Mouse (Mus musculus): ENCODE data around the gene Fam172a.

DNA sequence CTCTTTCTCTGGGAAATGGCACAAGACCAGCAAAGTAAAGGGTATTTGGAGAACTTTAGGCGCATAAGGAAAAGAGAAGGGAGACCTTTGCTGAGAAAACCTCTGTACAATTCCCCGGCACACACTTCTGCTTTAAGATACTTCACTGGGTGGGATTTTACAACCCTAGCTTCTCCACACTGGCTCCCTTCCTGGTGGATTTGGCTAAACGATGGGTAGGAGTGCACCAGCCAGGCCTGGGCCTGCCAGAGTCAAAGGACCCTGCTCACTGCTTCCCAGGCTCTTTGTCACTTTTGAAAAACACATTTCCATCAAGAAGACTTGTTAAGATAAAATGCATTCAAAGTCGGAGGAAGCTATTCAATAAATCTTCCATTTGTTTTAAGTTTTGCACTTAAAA lies 491.4 kb downstream of the Fam172a start:
- TF ChIP-seq GATA1 (IDR thresholded peaks at IDR 0.05; ENCODE audit: low read length) (no peak), TAL1 (IDR thresholded peaks at IDR 0.05; ENCODE audit: low read length) (no peak)

All from erythroblast, embryonic 14.5 days (primary cell).